Mouse (Mus musculus) bone marrow macrophage, adult 2 months (primary cell): ENCODE measurements around the gene Nkx2-2. TPM values are rescaled to one million over a fixed set of nuclear protein-coding genes. Genes with fewer than 3 reads are reported as not detected.
A peak's percentile ranks its signal among the peaks of the same experiment; 100 is the strongest.

Experiments
- H3K27ac ChIP-seq: 2 replicates; pipeline ENCODE4 v1.5.1; 2012; ENCODE audit warnings: low read depth, low read length; ENCODE audit not compliant: insufficient read depth
- H3K4me1 ChIP-seq: 2 replicates; pipeline ENCODE4 v1.6.1; 2012; ENCODE audit warnings: low read length; ENCODE audit not compliant: control insufficient read depth, insufficient read depth
- H3K4me3 ChIP-seq: 2 replicates; pipeline ENCODE4 v1.5.1; 2012; ENCODE audit warnings: mild to moderate bottlenecking, low read length, moderate library complexity; ENCODE audit not compliant: insufficient read depth
- CTCF ChIP-seq: IDR thresholded peaks from 2 replicates; pipeline ENCODE4 v1.5.1; 2012; ENCODE audit warnings: low read depth, mild to moderate bottlenecking, low read length, moderate library complexity
- POLR2A ChIP-seq: IDR thresholded peaks from 2 replicates; pipeline ENCODE4 v1.6.1; 2012; ENCODE audit warnings: mild to moderate bottlenecking, low read depth, low read length, borderline replicate concordance
- polyA plus RNA-seq: library from polyadenylated mRNA; stranded (reverse); fragments of >200 nt; gene quantifications from 2 replicates; pipeline ENCODE4 v1.2.4, GENCODE M21; 2012; ENCODE audit not compliant: missing spikeins, insufficient read depth, insufficient read length

Gene Nkx2-2
- polyA plus RNA-seq, 1 experiment, result not detected

DNA sequence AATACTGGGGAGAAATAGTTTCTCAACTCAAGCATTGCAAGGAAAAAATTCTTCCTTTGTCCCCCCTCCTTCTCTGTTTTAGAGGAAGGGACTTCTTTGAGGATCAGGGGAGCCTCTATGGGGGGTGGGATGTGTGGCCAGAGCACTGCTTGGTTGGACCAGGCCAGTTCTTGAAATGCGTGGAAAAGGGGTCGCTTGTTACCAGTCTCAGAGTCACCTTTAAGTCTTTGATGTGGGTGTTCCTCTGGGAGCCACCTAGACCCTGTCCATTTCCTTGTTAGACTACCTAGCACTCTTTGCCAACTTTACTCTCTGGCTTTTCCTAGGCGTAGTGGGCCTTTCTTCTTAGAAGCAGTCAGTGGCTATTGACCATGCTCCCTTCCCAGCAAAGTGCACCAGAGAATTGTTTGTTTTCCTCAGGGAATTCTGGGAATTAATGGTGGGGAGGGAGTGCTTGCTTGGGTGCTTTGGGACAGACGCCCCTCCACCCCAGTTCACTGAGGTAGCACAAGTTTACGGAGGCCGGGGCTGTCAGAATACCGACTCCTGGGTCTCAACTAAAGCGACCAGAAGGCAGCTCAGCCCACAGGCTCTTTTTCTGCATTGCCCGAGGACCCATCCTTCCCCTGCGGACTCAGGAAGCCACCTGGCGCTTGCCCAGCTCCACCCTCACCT, 5.0 kb downstream of the Nkx2-2 start:
- H3K4me3 ChIP-seq, result no peak overlapping the region
- H3K4me1 ChIP-seq, result 0 out of 2 replicates have a peak, but pooled peaks cover 2% of the 10 kb centered on the region
- H3K27ac ChIP-seq, result no peak overlapping the region
- TF ChIP-seq POLR2A (no peak), CTCF (no peak)

DNA sequence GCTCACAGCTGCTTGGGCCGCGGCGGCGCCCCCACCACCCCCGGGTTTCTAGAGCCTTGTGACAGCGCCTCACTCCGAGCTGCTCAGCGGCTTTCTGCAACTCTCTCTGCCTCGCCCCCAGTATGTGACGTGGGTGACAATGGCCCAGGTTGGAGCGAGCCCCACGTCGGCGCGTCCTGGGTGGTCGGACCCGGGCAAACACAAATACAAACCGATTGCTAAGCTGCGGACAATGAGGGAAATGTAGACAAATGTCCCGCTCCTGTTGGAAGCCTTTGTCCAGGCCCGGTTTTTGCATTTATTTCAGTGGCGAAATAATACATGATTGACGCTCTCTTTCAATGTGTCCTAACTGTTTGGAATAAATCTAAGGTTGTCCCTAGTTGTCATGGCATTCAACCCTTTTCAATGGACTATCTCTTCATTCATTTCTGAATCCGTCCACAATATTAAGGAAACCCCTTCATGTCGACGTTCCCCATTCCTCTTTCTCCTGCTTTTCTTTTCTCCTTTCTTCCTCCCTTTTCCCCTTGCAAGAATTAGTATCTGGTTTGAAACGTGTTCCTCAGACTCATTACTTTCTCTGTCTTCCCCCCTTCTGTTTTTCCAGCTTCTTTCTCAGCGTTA, 5.9 kb downstream of the Nkx2-2 start:
- TF ChIP-seq CTCF, result no peak
- no peak for TF ChIP-seq POLR2A
- 0 out of 2 replicates have a peak, but pooled peaks cover 2% of the 10 kb centered on the region for H3K4me1 ChIP-seq
- H3K27ac ChIP-seq, result no peak overlapping the region
- no peak overlapping the region for H3K4me3 ChIP-seq

DNA sequence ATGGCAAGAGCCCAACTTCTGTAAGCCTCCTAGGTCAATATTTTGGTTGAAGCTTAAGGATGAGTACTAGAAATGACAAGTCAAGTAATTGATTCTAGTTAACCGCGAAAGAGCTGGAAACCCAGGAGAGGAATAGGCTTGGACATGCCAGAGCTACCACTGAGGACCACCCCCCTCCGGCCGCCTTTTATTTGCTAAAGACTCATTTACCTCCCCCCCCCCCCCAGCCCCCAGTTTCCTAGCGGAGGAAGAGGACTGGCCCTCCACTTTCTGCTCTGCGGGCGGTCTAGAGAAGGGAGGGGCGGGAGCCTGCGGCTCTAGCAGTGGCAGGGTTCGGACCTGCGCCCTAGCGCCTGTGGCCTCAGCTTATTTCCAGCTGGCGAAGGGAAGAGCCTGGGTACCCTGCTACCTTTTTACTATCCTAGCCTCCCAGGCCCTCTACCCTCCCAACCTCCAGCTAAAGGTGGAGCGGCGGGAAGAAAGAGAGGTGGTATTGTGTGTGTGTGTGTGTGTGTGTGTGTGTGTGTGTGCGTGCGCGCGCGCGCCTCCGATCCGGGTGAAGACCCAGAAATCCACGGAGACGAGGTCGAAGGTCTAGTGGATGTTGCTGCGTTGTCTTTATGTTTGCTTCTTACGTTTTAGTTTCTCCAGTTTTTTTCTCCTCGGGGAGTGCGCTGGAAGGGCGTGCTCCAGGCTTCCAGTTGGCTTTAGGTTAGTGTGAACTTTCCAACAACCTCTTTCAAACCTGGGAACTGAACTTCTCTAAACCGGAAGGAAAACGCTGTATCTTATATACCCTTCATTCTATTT, 6.8 kb downstream of the Nkx2-2 start:
- Histone ChIP-seq H3K4me3 (no peak overlapping the region), H3K4me1 (0 out of 2 replicates have a peak, but pooled peaks cover 2% of the 10 kb centered on the region), H3K27ac (no peak overlapping the region)
- TF ChIP-seq CTCF (no peak), POLR2A (no peak)

DNA sequence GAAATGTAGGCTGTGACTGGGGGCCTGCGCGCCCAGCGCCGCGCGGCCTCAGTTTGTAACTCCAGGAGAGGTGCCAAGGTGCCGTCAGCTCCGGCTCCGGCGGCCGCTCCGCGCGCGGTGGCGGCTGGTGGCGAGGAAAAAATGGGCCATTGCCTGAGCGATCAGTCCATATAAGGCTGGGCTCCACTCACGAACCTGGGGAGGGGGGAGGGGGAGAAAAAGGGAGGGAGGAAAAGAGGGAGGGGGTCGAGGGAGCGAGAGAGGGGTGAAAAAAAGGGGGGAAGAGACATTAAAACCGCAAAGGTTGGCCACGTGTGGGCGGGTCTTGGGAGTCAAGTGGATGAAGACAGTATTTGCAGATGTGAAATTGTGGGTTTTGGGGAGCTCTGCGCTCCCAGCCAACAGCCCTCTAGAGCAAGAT, 7.8 kb downstream of the Nkx2-2 start:
- H3K4me1 ChIP-seq, result 0 out of 2 replicates have a peak, but pooled peaks cover 2% of the 10 kb centered on the region
- no peak overlapping the region for H3K27ac ChIP-seq
- no peak overlapping the region for H3K4me3 ChIP-seq
- no peak for TF ChIP-seq POLR2A
- no peak for TF ChIP-seq CTCF

DNA sequence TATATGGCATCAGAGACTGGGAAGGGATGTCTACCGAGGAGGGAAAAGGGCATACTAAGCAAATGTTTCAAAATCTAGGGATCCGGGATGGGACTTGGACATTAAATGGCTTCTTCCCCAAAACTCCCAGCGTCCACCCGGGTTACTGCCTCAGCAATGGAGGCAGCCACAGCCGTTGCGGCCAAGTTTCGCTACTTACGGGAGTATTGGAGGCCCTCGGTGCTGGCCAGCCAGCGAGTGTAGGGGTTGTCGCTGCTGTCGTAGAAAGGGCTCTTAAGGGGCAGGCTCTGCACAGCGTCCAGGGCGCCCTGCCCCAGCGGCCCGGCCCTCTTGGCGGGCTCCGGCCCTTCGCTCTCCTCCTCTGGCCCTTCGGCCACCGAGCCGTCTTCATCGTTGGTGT, 8.5 kb downstream of the Nkx2-2 start:
- Histone ChIP-seq H3K27ac (no peak overlapping the region), H3K4me3 (peak overlapping the region; percentile 42), H3K4me1 (0 out of 2 replicates have a peak, but pooled peaks cover 2% of the 10 kb centered on the region)
- TF ChIP-seq CTCF (no peak), POLR2A (no peak)

DNA sequence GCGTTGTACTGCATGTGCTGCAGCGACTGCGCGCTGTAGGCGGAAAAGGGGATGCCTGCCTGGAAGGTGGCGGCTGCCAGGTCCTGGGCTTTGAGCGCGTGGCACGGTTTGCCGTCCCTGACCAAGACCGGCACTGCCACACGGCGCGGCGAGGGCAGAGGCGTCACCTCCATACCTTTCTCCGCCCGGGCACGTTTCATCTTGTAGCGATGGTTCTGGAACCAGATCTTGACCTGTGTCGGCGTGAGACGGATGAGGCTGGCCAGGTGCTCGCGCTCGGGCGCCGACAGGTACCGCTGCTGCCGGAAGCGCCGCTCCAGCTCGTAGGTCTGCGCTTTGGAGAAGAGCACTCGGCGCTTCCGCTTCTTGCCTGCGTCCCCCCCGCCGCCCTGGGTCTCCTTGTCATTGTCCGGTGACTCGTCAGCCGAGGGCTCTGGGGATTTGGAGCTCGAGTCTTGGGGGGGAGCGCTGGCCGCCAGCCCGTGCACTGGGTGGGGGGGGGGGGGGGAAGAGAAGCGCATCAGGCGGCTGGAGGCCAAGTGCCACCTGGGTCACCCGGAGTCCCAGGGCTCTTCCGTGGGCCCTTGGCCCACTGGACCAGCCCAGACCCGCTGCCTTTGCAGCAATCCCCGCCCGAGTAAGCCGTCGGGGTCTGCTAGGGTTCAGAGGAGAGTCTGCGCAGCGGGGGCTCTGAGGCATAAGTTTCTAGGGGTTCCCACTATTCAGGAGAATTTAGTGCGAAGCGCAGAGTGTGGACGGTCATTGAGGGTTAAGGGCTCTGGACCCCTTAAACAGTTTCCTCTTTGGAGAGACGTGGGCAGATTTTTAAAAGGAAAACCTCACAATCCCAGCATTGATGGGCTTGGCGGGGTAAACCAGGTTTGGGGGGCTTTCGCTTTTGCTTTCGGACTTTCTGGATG, 9.7 kb downstream of the Nkx2-2 start:
- TF ChIP-seq POLR2A, result no peak
- no peak for TF ChIP-seq CTCF
- 0 out of 2 replicates have a peak, but pooled peaks cover 2% of the 10 kb centered on the region for H3K4me1 ChIP-seq
- H3K4me3 ChIP-seq, result peak overlapping the region; percentile 54
- no peak overlapping the region for H3K27ac ChIP-seq

DNA sequence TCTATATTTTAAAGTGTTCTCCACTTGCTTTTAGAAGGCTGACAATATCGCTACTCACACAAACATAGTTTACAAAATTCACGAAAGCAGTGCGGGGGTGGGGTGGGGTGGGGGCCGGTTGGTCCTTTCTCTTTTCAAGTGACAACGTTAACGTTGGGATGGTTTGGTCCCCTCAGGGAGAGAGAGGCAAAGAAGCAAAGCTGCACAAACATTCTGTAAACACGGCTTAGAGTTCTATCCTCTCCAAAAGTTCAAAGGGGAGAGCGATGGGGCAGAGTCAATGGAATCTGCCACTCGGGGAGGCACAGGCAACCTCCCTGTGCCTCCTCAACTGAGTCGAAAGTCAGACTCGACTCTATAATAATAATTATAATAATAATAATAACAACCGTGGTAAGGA, 10.5 kb downstream of the Nkx2-2 start:
- Histone ChIP-seq H3K4me3 (0 out of 2 replicates have a peak overlapping the region, but pooled peaks have one; percentile 54), H3K27ac (no peak overlapping the region), H3K4me1 (0 out of 2 replicates have a peak, but pooled peaks cover 3% of the 10 kb centered on the region)
- no peak for TF ChIP-seq CTCF
- no peak for TF ChIP-seq POLR2A

DNA sequence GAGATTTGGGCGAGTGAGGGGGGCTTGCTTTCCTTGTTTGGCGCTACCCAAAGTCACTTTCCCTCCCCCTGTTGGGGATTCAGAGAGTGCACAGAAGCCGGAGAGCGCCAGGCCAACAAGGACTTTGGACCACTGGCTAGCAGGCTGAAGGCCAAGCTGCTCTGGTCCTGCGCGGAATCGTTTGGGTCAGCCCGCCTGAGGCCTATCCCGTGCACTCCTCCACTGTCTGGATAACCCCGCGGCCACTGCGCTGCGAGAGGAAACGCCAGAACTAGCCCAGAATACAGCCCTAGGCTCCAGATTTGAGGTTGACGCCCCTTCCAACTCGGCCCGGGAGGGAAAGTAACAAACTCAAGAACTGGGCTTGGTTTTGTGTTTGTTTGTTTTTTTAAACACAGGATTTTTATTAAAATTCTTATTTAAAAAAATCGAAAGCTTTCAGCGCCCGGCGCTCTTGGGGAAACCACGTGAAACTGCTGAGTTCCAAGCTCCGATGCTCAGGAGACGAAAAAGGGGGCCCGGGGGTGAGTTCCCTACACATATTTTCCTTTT, 11.3 kb downstream of the Nkx2-2 start:
- Histone ChIP-seq H3K4me3 (no peak overlapping the region), H3K4me1 (0 out of 2 replicates have a peak, but pooled peaks cover 4% of the 10 kb centered on the region), H3K27ac (no peak overlapping the region)
- TF ChIP-seq CTCF (no peak), POLR2A (no peak)

DNA sequence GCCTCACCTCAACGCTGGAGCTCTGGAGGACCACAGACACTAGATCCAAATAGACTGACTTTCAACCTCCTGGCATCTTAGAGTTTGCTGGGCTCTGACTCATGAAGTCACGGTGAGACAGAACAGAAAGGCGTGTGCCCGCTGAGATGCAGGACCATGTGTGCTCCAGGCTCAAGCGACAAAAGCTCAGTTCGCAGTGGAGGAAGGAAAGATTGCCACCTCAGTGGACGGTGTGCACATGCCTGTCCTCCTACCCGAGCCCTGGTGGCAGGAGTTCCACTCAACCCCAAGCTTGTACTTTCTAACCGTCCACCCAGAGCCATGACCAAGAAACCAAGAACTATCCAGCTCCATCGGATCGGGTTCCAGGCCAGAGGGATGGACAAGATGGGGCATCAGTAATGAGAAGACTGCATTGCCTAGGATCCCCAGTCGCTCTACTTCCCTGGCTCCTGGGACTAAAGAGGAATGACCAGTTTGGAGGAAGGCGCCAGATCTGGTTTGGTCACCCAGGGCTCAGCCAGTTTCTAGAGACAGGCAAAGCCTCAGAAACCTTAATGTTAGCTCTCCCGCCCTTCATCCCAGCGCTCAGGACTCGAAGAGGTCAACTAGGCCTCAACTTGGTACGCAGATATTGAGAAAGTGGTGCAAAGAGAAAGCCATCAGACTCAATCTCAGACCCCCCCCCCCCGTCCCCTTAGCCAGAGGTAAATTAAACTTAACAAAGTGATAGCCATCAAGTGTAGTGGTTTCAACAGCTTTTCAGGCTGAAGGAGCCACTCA, 11.9 kb downstream of the Nkx2-2 start:
- TF ChIP-seq POLR2A, result no peak
- no peak for TF ChIP-seq CTCF
- Histone ChIP-seq H3K4me3 (no peak overlapping the region), H3K4me1 (0 out of 2 replicates have a peak, but pooled peaks cover 4% of the 10 kb centered on the region), H3K27ac (no peak overlapping the region)
